Mouse (Mus musculus): Measurements from ENCODE around the gene Slc5a4b. TPM values are rescaled to one million over a fixed set of nuclear protein-coding genes. Genes with fewer than 3 reads are reported as not detected.
"Not testable (repeated sequence)": the region's sequence is repeated elsewhere in the genome, so short reads cannot be mapped to it uniquely, and the experiment has no call there.

Slc5a4b gene
- polyA plus RNA-seq, 1 experiment: not detected

DNA sequence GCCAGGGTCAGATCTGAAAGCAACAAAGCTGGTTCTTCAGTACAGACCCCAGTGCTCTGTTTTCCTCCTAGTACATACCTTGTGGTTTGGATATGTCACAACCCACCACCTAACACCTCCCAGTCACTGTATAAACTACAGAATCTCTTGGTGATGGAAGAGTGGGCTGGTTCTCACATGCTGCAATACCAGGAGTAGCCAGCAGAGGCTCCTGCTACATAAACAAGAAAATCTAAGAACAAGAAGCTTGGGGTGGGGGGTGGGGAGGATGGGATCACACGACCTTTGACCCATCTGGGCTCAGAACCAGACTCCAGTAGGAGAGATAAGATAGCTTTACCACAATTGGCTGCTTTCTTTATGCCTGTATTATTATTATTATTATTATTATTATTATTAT is 8.0 kb upstream of the Slc5a4b start:
- Histone ChIP-seq H3K36me3 (ENCODE audit: control insufficient read depth) (no peaks in the 10 kb centered on the region), H3K9me3 (ENCODE audit: control insufficient read depth, low read length) (no peaks in the 10 kb centered on the region), H3K4me1 (ENCODE audit: control insufficient read depth) (no peaks in the 10 kb centered on the region), H3K27me3 (ENCODE audit: control insufficient read depth) (no peaks in the 10 kb centered on the region), H3K4me3 (replicated peaks) (no peak overlapping the region)
- TF ChIP-seq TAL1 (IDR thresholded peaks at IDR 0.05; ENCODE audit: low read length) (no peak), GATA1 (IDR thresholded peaks at IDR 0.05; ENCODE audit: low read length) (no peak)

DNA sequence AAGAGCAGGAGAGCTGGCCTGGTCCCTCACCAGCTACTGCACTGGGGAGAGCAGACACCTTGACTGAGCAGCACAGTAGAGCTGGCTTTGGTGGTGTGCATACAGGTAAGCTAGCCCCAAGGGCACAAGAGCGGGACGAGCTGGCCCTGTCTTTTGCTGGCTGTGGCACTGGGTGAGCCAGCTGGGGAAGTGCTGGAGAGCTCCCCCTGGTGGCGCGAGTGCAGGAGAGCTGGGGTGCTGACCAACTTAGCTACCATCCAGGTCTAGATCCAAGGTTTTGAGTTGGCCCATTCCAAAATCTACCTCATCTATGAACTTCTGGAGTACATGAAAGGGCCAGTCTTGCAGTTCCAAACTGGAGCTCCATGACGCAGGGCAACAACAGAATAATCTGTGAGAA is 7.2 kb upstream of the Slc5a4b start:
- Histone ChIP-seq H3K9me3 (ENCODE audit: control insufficient read depth, low read length) (no peaks in the 10 kb centered on the region), H3K4me1 (ENCODE audit: control insufficient read depth) (no peaks in the 10 kb centered on the region), H3K36me3 (ENCODE audit: control insufficient read depth) (no peaks in the 10 kb centered on the region), H3K27me3 (ENCODE audit: control insufficient read depth) (no peaks in the 10 kb centered on the region), H3K4me3 (replicated peaks) (no peak overlapping the region)
- TF ChIP-seq TAL1 (IDR thresholded peaks at IDR 0.05; ENCODE audit: low read length): no peak
- no peak for TF ChIP-seq GATA1 (IDR thresholded peaks at IDR 0.05; ENCODE audit: low read length)

DNA sequence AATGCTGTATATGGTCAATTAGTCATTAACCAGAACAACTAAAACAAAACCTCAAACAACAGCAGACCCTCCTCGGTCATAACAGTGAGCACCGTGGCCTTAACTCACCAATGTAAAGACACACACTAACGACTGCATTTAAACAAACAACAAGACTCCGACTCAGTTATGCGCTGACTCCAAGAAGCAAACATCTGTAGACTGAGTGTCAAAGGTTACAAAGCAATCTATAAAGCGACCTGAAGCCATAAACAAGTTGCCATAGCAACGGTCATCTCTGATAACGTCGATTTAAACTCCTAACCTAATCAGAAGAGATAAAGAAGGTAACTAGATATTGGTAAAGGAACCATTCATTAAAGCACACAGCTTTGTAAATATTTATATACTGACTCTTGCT is 13.4 kb downstream of the Slc5a4b start:
- Histone ChIP-seq H3K36me3 (ENCODE audit: control insufficient read depth) (no peaks in the 10 kb centered on the region), H3K27me3 (ENCODE audit: control insufficient read depth) (no peaks in the 10 kb centered on the region), H3K4me3 (replicated peaks) (no peak overlapping the region), H3K9me3 (ENCODE audit: control insufficient read depth, low read length) (no peaks in the 10 kb centered on the region), H3K4me1 (ENCODE audit: control insufficient read depth) (peaks cover 4% of the 10 kb centered on the region)
- TF ChIP-seq GATA1 (IDR thresholded peaks at IDR 0.05; ENCODE audit: low read length) (no peak), TAL1 (IDR thresholded peaks at IDR 0.05; ENCODE audit: low read length) (no peak)

DNA sequence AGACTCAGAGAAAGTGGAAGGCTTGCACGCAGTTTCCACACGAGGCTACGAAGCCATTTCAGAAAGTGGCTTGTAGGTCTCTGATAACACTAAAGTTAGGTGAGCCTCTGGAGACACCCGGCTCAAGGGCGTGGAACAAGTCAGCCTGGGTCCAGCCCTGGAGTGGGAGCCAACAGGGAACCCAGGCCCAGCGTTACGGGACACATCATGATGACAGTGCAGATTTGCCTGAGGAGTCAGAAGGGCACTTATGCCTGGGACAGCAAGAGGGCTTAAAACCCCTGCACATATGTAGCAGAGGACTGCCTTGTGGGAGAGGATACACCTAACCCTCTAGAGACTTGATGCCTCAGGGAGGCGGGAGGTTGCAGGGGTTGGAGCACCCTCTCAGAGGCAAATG is 14.2 kb downstream of the Slc5a4b start:
- no peak overlapping the region for H3K4me3 ChIP-seq (replicated peaks)
- no peaks in the 10 kb centered on the region for H3K9me3 ChIP-seq (ENCODE audit: control insufficient read depth, low read length)
- peaks cover 4% of the 10 kb centered on the region for H3K4me1 ChIP-seq (ENCODE audit: control insufficient read depth)
- TF ChIP-seq TAL1 (IDR thresholded peaks at IDR 0.05; ENCODE audit: low read length) (no peak), GATA1 (IDR thresholded peaks at IDR 0.05; ENCODE audit: low read length) (no peak)
- H3K36me3 ChIP-seq (ENCODE audit: control insufficient read depth): no peaks in the 10 kb centered on the region
- H3K27me3 ChIP-seq (ENCODE audit: control insufficient read depth): no peaks in the 10 kb centered on the region

DNA sequence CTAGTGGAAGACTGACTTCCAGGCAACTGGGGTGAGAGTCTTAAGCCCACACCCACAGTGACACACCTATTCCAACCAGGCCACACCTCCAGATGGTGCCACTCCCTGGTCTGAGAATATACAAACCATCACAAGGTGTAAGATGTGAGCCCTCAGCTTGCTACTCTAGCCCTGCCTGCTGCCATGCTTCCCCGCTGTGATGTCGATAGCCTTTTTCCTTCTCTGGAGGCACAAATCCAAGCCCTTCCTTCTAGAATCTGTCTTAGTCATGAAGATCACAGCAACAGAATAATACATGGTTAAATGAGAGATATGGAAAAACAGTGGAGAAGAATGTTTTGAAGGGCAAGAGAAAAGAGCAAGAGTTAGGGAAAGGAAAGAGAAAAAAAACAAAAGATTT is 33.8 kb downstream of the Slc5a4b start:
- H3K9me3 ChIP-seq (ENCODE audit: control insufficient read depth, low read length): peaks cover 15% of the 10 kb centered on the region
- not testable (repeated sequence) for H3K36me3 ChIP-seq (ENCODE audit: control insufficient read depth); H3K27me3 ChIP-seq (ENCODE audit: control insufficient read depth); H3K4me1 ChIP-seq (ENCODE audit: control insufficient read depth); H3K4me3 ChIP-seq (replicated peaks)

DNA sequence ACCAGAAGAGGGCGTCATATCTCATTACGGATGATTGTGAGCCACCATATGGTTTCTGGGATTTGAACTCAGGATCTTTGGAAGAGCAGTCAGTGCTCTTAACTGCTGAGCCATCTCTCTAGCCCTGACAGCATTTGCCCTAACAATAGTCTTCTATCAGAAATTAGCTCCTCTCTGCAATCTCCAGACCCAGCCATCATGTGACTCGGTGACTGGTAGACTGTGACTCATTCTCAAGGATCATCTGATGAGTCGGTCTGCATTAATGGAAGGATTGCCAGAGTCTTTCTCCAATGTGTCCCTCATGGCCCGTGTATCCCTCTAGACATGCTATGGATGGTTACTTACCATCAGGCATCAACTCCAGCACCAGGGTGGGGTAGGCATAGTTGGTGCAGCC is 38.7 kb downstream of the Slc5a4b start:
- not testable (repeated sequence) for H3K4me1 ChIP-seq (ENCODE audit: control insufficient read depth)
- peaks cover 15% of the 10 kb centered on the region for H3K9me3 ChIP-seq (ENCODE audit: control insufficient read depth, low read length)

DNA sequence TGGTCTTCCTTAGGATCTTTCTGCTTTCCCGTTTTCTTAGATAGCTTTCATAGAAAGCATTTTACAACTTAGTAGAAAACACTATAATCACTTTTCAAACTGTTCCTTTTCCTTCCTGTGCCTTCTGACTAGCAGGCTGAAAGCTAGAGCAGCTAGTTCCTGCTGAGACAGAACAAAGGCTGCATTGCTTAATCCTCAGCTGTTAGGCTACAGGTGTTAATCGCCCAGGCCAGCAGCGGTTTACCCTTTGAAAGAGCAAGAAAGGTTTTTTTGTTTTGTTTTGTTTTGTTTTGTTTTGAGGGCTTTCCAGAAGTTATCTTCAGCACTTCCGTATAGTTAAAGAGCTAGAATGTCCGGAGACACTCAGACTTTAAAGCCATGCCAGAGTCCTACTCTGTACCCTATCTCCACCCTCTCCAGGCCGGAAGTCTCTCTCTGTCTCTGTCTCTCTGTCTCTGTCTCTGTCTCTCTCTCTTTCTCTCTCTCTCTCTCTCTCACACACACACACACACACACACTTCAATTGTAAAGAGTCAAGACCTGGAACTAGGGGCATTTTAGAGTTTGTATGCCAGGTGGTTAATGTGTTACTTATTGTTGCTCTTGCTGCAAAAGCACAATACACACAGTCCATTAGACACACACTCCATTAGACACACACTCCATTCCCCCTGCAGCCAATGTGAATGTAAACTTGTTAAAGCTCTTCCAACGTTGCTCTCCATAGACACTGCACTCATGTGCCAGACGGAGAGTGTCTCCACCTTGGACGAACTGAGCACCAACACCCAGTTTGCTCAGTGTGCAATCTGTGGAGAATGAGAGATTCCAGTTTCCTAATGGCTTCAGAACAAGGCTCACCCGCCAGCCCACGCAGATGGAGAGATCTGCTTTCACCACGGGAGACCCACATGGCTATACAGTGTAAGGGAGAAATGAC is 42.8 kb downstream of the Slc5a4b start:
- H3K36me3 ChIP-seq (ENCODE audit: control insufficient read depth): no peaks in the 10 kb centered on the region
- H3K4me3 ChIP-seq (replicated peaks): no peak overlapping the region
- TF ChIP-seq TAL1 (IDR thresholded peaks at IDR 0.05; ENCODE audit: low read length): no peak
- no peak for TF ChIP-seq GATA1 (IDR thresholded peaks at IDR 0.05; ENCODE audit: low read length)
- H3K4me1 ChIP-seq (ENCODE audit: control insufficient read depth): no peaks in the 10 kb centered on the region
- no peaks in the 10 kb centered on the region for H3K27me3 ChIP-seq (ENCODE audit: control insufficient read depth)
- H3K9me3 ChIP-seq (ENCODE audit: control insufficient read depth, low read length): peaks cover 4% of the 10 kb centered on the region

More for the DNA sequence above, 38.7 kb downstream of the Slc5a4b start:
- not testable (repeated sequence) for H3K36me3 ChIP-seq (ENCODE audit: control insufficient read depth); H3K4me3 ChIP-seq (replicated peaks); H3K27me3 ChIP-seq (ENCODE audit: control insufficient read depth)

DNA sequence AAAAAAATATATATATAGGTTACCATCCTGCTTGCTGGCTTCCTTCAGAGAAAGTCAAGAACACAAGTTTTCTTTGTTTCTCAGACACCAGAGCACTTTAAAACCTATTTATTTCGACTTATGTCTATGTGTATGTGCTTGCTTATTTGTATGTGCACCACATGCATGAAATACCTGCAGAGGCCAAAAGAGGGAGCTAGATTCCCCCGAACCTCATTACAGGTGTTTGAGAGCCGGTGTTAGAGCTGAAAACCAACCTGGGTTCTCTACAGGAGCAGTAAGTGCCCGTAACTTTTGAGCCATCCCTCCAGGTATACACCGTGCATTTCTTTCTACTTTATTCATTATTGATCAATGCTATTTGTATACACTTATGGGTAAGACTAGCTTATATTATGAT is 48.3 kb downstream of the Slc5a4b start:
- H3K9me3 ChIP-seq (ENCODE audit: control insufficient read depth, low read length): peaks cover 2% of the 10 kb centered on the region; the same call in 1 of the 2 replicates
- no peaks in the 10 kb centered on the region for H3K36me3 ChIP-seq (ENCODE audit: control insufficient read depth)

DNA sequence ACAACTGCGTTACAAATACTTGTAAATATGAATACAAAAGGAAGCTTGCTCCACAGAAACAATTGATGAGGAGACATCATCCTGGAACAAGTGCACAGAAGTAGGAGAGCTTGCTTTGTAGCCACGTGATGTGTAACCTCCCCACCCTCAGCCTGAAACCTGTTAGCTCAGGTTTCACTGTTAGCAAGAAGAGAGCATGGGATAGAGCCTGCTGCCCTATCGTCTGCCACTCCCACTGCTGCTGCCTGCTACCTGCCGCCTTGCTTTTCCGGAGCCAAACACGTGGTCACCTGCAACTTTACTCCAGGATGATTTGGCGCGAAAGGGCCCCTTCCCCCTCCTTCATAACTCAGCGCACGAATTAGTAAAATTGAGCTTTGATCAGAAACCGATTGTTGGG is 58.9 kb downstream of the Slc5a4b start:
- H3K4me3 ChIP-seq (replicated peaks): no peak overlapping the region
- H3K27me3 ChIP-seq (ENCODE audit: control insufficient read depth): no peaks in the 10 kb centered on the region
- H3K36me3 ChIP-seq (ENCODE audit: control insufficient read depth): no peaks in the 10 kb centered on the region
- H3K4me1 ChIP-seq (ENCODE audit: control insufficient read depth): no peaks in the 10 kb centered on the region
- peaks cover 6% of the 10 kb centered on the region for H3K9me3 ChIP-seq (ENCODE audit: control insufficient read depth, low read length)
- TF ChIP-seq GATA1 (IDR thresholded peaks at IDR 0.05; ENCODE audit: low read length): no peak
- TF ChIP-seq TAL1 (IDR thresholded peaks at IDR 0.05; ENCODE audit: low read length): no peak

More for the DNA sequence above, 48.3 kb downstream of the Slc5a4b start:
- Histone ChIP-seq H3K4me3 (replicated peaks) (no peak overlapping the region), H3K27me3 (ENCODE audit: control insufficient read depth) (no peaks in the 10 kb centered on the region), H3K4me1 (ENCODE audit: control insufficient read depth) (no peaks in the 10 kb centered on the region)
- TF ChIP-seq GATA1 (IDR thresholded peaks at IDR 0.05; ENCODE audit: low read length): no peak
- no peak for TF ChIP-seq TAL1 (IDR thresholded peaks at IDR 0.05; ENCODE audit: low read length)

DNA sequence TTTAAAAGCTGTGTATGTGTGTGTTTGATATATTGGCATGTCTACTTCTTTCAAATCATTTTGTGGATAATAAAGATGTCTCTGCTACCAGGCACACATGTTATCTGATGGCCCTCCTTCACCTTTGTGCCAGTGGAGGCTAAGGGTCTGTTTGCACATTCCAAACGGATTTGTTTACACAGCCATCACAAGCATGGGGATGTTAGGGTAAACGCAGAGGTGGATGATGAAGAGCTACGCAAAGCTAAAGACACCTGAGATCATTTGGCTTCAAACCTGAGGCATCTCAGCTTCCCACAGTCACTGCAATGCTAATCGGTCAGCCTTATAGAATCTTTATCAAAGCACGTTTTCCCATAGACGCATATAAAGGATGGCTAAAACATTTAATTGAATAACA is 61.8 kb downstream of the Slc5a4b start:
- no peak overlapping the region for H3K4me3 ChIP-seq (replicated peaks)
- H3K27me3 ChIP-seq (ENCODE audit: control insufficient read depth): no peaks in the 10 kb centered on the region
- no peaks in the 10 kb centered on the region for H3K4me1 ChIP-seq (ENCODE audit: control insufficient read depth)
- H3K9me3 ChIP-seq (ENCODE audit: control insufficient read depth, low read length): peaks cover 6% of the 10 kb centered on the region
- TF ChIP-seq TAL1 (IDR thresholded peaks at IDR 0.05; ENCODE audit: low read length) (no peak), GATA1 (IDR thresholded peaks at IDR 0.05; ENCODE audit: low read length) (no peak)
- peaks cover 5% of the 10 kb centered on the region for H3K36me3 ChIP-seq (ENCODE audit: control insufficient read depth)

Data from erythroblast, embryonic 14.5 days (primary cell).